Mouse (Mus musculus): ENCODE data around the gene Fanci.

The Fanci gene

GRCm38 (mm10) chr7:79391883-79392649 is at the start of gene Fanci:
Gene Fanci (plus strand): TSS chr7:79391929.
- DNase-seq (ENCODE audit: low read depth, low spot score) = peak; percentile 95

GRCm38 (mm10) chr7:79345902-79346301 is 45.8 kb upstream of the Fanci start:
- peak; percentile 44 for DNase-seq (ENCODE audit: low read depth, low spot score)

- no peak for DNase-seq (ENCODE audit: low read depth, low spot score)
These were observed 45.1 kb upstream of the Fanci start for GRCm38 (mm10) chr7:79346555-79347075.

GRCm38 (mm10) chr7:79347108-79347813 is 44.5 kb upstream of the Fanci start:
- no peak for DNase-seq (ENCODE audit: low read depth, low spot score)

- DNase-seq (ENCODE audit: low read depth, low spot score) = no peak
These were observed 42.9 kb upstream of the Fanci start for GRCm38 (mm10) chr7:79348816-79349215.

GRCm38 (mm10) chr7:79349738-79350386 is 41.9 kb upstream of the Fanci start:
- peak; percentile 62 for DNase-seq (ENCODE audit: low read depth, low spot score)

GRCm38 (mm10) chr7:79358350-79359182 is 33.2 kb upstream of the Fanci start:
- no peak for DNase-seq (ENCODE audit: low read depth, low spot score)

GRCm38 (mm10) chr7:79359183-79359435 is 32.6 kb upstream of the Fanci start:
- no peak for DNase-seq (ENCODE audit: low read depth, low spot score)

GRCm38 (mm10) chr7:79360056-79360455 is 31.7 kb upstream of the Fanci start:
- DNase-seq (ENCODE audit: low read depth, low spot score) = no peak

- no peak for DNase-seq (ENCODE audit: low read depth, low spot score)
These were observed 29.5 kb upstream of the Fanci start for GRCm38 (mm10) chr7:79362208-79362607.

- DNase-seq (ENCODE audit: low read depth, low spot score) = no peak
These were observed 28.9 kb upstream of the Fanci start for GRCm38 (mm10) chr7:79362830-79363229.

GRCm38 (mm10) chr7:79363370-79364043 is 28.2 kb upstream of the Fanci start:
- DNase-seq (ENCODE audit: low read depth, low spot score) = no peak

GRCm38 (mm10) chr7:79368664-79369063 is 23.1 kb upstream of the Fanci start:
- no peak for DNase-seq (ENCODE audit: low read depth, low spot score)

- DNase-seq (ENCODE audit: low read depth, low spot score) = no peak
These were observed 22.3 kb upstream of the Fanci start for GRCm38 (mm10) chr7:79369416-79369815.

GRCm38 (mm10) chr7:79371321-79371879 is 20.3 kb upstream of the Fanci start:
- peak; percentile 49 for DNase-seq (ENCODE audit: low read depth, low spot score)

- DNase-seq (ENCODE audit: low read depth, low spot score) = no peak
These were observed 17.7 kb upstream of the Fanci start for GRCm38 (mm10) chr7:79374017-79374416.

GRCm38 (mm10) chr7:79375594-79375993 is 16.1 kb upstream of the Fanci start:
- DNase-seq (ENCODE audit: low read depth, low spot score) = no peak

- DNase-seq (ENCODE audit: low read depth, low spot score) = no peak
These were observed 15.0 kb upstream of the Fanci start for GRCm38 (mm10) chr7:79376516-79377275.

GRCm38 (mm10) chr7:79386422-79387133 is 5.2 kb upstream of the Fanci start, which contains the start of gene Rlbp1:
Gene Rlbp1 (minus strand): TSS chr7:79387048.
- no peak for DNase-seq (ENCODE audit: low read depth, low spot score)
